12 mouse cellular contexts compared by ENCODE assay signal in genomic region chr10:45850625-45851024, GRCm38 (mm10).
DNase-seq lines count a peak whose midpoint lies in the region; ATAC-seq lines count a peak whose summit lies in the region.
"Had no signal": no experiment of that assay in that cellular context is flagged by ENCODE, and none has a peak within 500 bp of the region (broad histone marks: within the 10 kb centered on the region; RNA-seq: fewer than 3 reads in every experiment).

No protein-coding gene starts in this region.

- H3K4me2 ChIP-seq in midbrain, embryonic 11.5 days = no peak overlapping the region
- H3K4me2 ChIP-seq: embryonic facial prominence, embryonic 15.5 days; limb, embryonic 12.5 days had no signal

- WGBS in midbrain, embryonic 11.5 days = 40% methylated on average over 6 of the region's 6 CpGs
- WGBS in midbrain, embryonic 10.5 days = 52% methylated on average over 6 of the region's 6 CpGs

- H3K9me3 ChIP-seq in midbrain, embryonic 11.5 days (ENCODE audit: control insufficient read depth, low read length) = no peaks in the 10 kb centered on the region
- no peaks in the 10 kb centered on the region for H3K9me3 ChIP-seq in midbrain, embryonic 10.5 days (replicated peaks)
- H3K9me3 ChIP-seq: embryonic facial prominence, embryonic 15.5 days; limb, embryonic 12.5 days had no signal

- no peak overlapping the region for H3K27ac ChIP-seq in midbrain, embryonic 11.5 days (ENCODE audit: low read depth, low read length)
- H3K27ac ChIP-seq in midbrain, embryonic 10.5 days (replicated peaks) = no peak overlapping the region
- H3K27ac ChIP-seq: embryonic facial prominence, embryonic 15.5 days; limb, embryonic 12.5 days had no signal

- ATAC-seq in midbrain, embryonic 11.5 days (ENCODE audit: low FRiP score) = no peak

- no peaks in the 10 kb centered on the region for H3K36me3 ChIP-seq in midbrain, embryonic 11.5 days (ENCODE audit: control insufficient read depth, insufficient read depth, low read length)
- H3K36me3 ChIP-seq in midbrain, embryonic 10.5 days = no peaks in the 10 kb centered on the region
- H3K36me3 ChIP-seq: embryonic facial prominence, embryonic 15.5 days; limb, embryonic 12.5 days had no signal

- H3K27me3 ChIP-seq in midbrain, embryonic 11.5 days (ENCODE audit: control insufficient read depth, insufficient read depth, low read length) = no peaks in the 10 kb centered on the region
- no peaks in the 10 kb centered on the region for H3K27me3 ChIP-seq in midbrain, embryonic 10.5 days (ENCODE audit: low read depth, poor library complexity, severe bottlenecking)
- H3K27me3 ChIP-seq: CH12.LX; embryonic facial prominence, embryonic 15.5 days; limb, embryonic 12.5 days had no signal

- no peaks in the 10 kb centered on the region for H3K4me1 ChIP-seq in midbrain, embryonic 11.5 days (ENCODE audit: control insufficient read depth, insufficient read depth, low read length)
- peaks cover 9% of the 10 kb centered on the region for H3K4me1 ChIP-seq in midbrain, embryonic 10.5 days
- H3K4me1 ChIP-seq: embryonic facial prominence, embryonic 15.5 days; limb, embryonic 12.5 days had no signal

- intact Hi-C loops in gastrocnemius, postnatal 14 days (cut with DNase I; ENCODE audit: low total_unique reads) = no loop called here

- DNase-seq in gastrocnemius, postnatal 14 days = peak; percentile 10
- no peak for DNase-seq in gastrocnemius, adult 8-10 months (ENCODE audit: low spot score in 2 of 2)
- peak; percentile 81 for DNase-seq in midbrain, embryonic 11.5 days (ENCODE audit: low spot score, missing footprints)
- no peak for DNase-seq in midbrain, embryonic 10.5 days (ENCODE audit: low spot score)
- DNase-seq in kidney, adult 18-20 months = peak; percentile 32
- DNase-seq in kidney, postnatal 36 days = peak; percentile 37 to 44
- no peak for DNase-seq in urinary bladder, postnatal 25 days (ENCODE audit: low spot score)
- DNase-seq: layer of hippocampus, adult 9-11 months; thymus, postnatal 25 days had no signal

- no peak overlapping the region for H3K4me3 ChIP-seq in midbrain, embryonic 11.5 days (ENCODE audit: low read depth, low read length)
- H3K4me3 ChIP-seq in midbrain, embryonic 10.5 days = no peak overlapping the region
- H3K4me3 ChIP-seq: embryonic facial prominence, embryonic 15.5 days; limb, embryonic 12.5 days had no signal

- no peak overlapping the region for H3K9ac ChIP-seq in midbrain, embryonic 11.5 days (ENCODE audit: low read length)
- H3K9ac ChIP-seq: embryonic facial prominence, embryonic 15.5 days; limb, embryonic 12.5 days had no signal

Comparison
In these comparisons a context has a peak if more than half of its experiments do, and no peak if none do; other contexts are left out.
1. DNase-seq: peak in gastrocnemius, postnatal 14 days (single experiment), midbrain, embryonic 11.5 days (single experiment), kidney, adult 18-20 months (single experiment) and kidney, postnatal 36 days (2 of 2); none in gastrocnemius, adult 8-10 months (0 of 2), midbrain, embryonic 10.5 days (single experiment) and urinary bladder, postnatal 25 days (single experiment).